Mouse (Mus musculus) kidney, postnatal 25 days (tissue): Measurements from ENCODE around the gene Wdfy3.
A peak's percentile ranks its signal among the peaks of the same experiment; 100 is the strongest.

Source experiments
- DNase-seq, 2 experiments: peaks; one replicate each; pipeline ENCODE4 v3.0.0; 2021; ENCODE audit warnings: mixed read lengths in 2 of 2

The Wdfy3 gene

DNA sequence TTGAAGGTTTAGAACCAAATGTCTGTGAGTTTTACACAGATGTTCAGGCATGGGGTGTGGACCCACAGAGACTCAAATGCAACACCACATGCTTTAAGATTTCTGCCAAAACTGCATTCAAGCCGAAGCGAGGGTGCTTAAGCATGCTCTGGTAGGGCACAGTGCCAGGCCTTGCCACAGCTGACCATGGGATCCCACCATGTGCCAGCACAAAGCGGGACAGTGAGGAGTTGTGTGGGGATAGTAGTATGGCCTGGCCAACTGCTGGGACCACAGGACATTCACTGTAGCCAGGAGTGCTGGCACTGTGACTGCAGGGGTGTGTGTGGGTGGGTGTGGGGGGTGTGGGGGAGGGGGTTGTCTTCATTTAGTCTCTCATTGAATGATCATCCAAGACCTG, 240.8 kb downstream of the Wdfy3 start:
- no peak for DNase-seq

DNA sequence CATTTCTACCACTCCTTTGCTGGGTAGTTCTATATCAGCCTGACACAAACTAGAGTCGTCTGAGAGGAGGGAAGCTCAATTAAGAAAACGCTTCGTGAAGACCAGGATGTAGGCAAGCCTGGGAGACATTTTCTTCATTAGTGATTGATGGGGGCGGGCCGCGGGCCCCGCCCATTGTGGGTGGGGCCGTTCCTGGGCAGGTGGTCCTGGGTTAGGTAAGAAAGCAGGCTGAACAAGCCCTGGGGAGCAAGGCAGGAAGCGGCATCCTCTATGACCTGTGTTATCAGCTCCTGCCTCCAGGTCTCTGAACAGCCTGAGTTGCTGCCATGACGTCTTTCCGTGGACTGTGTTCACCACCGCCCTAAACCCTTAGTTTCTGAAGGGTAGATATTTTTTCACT, 242.2 kb downstream of the Wdfy3 start:
- DNase-seq = no peak

DNA sequence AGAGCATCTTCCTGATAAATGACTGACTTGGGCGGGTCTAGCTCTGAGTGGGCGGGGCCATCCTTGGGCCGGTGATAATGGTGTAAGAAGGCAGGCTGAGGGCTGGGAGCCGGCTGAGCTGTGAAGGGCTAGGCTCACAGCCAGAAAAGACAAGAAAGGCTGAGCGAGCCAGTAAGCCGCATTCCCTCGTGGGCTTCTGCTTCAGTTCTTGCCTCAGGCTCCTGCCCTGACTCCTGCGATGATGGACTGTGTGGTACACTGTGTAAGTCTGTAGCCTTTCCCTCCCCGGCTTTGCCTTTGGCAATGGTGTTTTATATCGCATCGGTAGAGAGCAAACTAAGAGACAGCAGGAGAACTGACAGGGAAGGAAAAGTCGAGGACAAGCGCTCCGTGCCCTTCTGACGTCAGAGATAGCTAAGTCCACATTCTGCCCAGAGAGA, 243.2 kb downstream of the Wdfy3 start:
- DNase-seq = peak; percentile 73 to 79

DNA sequence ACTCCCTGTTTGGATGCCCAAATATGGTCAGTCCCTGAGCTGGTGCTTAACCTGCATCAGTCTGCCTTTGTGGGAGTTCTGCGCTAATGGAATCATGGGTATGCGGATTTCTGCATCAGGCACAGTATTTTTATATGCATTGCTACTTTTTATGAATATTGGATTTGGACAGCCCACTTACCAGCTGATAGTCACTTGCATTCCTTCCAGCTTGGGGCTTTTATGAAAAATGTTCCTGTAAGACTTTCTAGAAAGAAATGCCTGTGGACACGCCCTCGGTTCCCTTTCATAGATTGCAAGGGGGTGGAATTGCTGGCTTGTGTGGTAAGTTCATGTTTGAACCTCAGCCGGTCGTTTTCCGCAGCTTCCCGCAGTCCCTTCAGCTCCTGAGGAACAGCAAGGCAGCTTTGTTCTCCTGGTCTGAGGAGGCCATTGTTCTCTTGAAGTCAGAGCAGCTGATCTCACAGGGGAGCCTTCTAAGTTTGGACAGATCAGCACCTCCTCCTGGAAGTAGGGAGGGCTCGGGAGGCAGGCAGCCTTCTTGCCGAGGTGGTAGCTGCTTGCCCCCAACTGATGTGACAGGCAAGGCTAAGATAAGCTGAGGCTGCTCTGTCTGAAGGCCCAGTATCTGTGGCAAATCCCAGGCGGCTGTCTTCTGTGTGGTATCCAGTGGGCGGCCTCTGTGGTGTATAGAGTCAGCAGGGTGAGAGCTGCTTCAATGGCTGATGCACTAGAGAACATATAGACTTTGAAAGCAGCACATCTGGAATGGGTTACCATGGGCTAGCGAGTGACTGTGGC, 244.4 kb downstream of the Wdfy3 start:
- DNase-seq = no peak

DNA sequence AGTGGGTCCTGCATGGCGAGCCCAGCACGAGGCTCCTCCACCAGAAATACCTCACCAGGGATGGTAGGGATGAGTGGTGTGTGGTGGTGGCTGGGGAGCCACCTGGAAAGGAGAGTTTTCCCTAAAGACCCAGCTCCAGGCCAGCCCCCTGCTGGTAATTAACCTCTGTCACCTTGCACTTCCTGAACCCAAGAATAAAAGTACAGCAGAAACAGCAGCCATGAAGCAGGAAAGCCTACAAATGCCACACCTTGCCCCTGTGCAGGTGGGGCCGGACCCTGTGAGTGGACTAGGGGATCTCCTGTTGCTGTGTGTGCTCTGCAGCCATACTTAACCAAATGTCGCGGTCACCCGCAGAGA, 247.4 kb downstream of the Wdfy3 start:
- DNase-seq = no peak

DNA sequence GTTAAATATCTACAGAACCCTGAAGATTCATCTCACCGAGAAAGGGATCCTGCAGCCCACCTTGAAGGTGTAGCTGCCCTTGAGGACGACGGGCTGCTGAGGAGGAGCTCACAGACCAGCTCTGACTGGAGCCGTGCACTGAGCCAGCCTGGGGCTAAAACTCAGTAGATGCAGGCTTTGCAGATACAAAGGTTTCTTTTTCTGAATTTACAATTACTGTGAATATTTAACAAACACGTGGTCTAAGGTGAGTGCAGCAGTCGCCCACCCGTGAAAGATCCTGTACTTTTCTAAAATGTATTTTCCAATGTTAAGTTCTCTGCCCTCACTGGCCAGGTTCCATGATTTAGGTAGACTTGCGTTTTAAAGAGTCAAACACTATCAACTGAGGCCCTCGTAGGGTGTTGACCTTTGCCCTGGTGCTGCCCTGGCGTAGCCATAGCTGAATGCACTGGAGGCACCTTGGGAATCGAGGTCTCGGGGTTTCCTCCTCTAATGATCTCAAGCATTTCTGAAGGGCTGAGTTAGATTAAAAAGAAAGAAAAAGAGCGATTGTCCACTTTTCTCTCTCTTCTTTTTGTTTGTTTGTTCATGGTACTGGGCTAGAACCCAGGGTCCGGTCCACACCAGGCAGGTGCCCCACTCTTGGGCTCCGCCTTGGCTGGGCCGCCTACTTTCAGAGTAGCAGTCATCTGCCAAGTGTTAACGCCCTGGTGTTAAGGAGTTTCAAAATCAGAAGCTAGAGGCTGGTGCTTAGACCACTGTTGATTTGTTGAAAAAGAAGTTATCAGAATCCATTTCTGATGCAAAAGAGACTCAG, 248.0 kb downstream of the Wdfy3 start:
- peak; percentile 40 to 68 for DNase-seq

DNA sequence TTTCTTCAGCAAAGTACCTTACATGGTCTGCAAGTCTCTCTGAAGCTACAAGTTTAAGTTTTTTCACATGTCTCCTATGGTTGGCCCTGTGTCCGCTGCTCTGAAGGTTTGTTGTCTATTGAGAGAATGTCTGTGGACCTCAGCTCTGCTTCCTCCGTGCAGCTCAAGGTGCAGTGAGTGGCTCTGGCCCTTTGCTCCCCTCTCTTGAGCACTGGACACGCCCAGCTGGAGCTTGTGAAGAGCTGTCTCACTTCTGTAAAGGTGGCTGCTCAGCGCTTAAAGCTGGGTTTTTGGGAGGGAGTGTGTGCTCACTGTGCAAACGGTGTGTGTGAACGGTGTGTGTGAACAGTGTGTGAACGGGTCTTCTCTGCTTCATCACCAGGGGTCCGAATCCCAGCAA, 248.7 kb downstream of the Wdfy3 start:
- DNase-seq = peak; percentile 60 to 72

DNA sequence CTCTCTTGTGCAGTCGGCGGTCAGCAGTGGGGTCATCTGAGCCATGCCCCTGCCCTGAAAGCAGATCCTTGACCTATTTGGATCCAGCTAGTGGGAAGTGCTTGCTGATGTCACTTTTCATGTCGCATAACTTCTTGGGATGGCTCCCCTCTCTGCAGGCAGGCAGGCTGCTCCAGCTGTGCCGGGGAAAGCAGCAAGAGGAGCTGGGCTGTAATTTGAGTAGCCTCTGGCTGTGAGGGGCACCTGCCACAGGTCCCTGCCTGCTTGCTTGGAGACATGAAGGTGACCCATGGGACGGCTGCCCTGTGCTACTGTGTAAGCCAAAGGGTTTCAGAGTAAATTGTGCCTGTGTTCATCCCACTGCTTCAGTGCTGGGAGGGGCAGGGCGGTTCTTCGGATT, 249.9 kb downstream of the Wdfy3 start:
- peak in 1 of 2 experiments; percentile 44 for DNase-seq

DNA sequence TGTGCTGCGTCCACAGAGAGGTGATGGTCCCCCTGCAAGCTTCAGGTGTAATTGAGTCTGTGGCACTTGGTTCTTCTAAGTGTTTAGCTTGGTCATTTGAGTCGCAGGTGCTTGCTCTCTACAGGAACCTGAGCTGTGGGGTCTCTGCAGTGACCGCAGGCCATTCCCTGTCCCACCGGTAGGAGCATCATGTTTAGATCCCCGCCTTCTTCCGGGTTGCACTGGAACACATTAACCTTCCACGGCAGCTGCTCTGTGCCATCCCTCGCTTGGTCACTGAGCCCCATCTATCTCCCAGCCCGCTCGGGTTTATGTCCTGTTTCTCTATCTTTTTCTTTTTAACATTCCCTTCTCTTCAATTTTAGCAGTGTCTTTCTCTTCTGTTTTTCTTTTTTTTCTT, 250.5 kb downstream of the Wdfy3 start:
- no peak for DNase-seq

DNA sequence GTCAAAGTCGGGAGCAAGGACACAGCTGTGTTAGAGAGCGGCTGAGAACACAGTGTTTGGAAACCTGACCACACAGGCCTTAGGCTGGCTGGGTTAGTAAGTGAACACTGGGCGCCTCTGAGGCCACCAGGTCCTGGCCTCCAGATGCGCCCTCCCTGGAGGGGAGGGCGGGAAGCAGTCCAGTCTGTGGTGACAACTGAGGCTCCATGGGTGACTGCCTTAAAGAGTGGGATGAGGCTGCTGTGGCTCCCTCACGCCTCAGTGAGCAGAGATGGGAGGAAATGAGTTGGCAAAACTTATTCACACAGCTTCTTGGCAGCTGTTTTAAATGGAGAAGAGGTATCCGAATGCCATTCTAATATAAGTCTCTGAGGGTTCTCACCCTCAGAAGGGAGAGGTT, 252.9 kb downstream of the Wdfy3 start:
- DNase-seq = no peak

DNA sequence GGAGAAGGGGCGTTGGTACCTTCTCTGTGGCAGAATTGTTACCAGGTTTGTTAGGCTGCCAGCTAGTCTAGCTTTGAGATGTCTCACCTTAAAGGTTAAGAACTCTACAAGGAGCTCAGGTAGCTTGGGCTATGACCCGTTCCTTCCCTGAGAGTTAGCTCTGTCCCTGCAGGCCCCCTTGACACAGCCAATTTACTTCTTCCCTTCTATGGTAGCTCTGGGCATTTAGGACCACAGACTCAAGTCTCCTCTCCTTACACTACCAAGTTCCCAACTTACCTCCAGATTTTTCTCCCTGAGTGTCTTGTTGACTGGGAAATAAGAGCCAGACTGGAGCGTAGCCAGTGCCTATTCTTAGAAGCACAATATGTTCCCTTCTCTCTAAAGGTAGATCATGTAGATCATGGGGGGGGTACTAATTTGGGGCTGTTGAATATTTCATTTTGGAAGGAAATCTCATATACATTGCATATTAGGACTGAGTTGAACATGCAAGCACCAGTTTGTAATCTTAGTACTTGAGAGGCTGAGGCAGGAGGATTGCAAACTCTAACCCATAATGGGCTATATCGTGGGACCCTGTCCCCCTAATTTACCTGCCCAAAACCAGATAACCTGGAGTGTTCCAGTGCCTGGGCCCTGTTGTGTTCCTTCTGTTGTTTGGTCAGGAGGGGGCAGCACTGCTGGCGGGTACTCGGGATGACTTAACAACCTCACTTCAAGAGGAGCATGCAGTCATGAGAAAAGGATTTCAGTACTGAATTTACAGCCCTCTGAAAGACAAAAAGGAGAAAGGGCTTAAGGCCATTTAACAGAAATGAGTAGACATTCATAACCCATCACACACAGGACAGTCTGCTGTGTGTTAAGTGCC, 258.2 kb downstream of the Wdfy3 start:
- no peak for DNase-seq

DNA sequence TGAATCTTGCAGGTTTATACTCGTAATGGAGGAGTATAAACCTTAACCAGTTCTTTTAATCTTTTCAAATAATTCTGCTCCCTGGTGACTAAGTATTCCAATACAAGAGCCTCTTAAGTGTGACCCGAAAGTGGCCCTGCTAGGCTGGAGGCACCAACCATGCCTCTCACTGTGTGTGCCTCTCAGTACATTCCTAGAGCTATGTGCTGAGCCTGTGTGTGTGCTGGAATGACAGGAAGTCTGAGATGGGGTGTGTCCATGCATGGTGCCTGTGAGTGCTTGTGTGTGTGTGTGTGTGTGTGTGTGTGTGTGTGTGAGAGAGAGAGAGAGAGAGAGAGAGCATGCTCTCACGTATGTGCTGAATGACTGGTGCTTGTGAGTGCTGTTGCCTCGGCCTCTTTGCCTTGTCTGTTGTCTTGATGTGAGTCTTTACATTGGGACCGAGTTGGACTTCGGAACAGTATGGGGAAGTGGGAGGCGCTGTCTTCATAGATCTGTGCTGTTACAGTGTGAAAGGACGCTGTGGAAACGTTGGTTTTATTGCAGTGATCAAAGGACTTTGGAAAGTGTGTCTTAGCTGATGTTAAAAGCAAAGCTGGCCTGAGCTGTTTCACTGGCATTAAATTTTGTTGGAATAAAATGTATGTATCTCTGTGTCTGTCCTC, 267.2 kb downstream of the Wdfy3 start:
- DNase-seq = no peak

DNA sequence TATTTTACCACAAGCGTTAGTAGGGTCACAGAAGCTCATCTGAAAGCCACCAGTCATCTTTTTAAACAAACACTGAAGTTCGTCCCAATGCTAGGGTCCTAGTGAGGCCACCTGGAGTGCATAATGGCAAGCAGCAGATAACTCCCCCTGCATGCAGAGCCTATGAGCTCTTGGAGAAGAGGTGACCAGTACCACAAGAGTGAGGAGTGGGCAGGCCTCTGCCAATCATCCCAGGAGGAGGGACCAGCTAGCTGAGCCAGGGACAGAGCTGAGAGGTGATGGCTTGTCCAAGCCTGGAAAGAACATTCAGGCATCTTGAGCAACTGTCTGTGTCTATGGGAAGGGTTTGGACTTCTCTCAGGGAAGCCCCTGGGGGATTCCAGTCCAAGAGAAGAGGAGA, 267.8 kb downstream of the Wdfy3 start:
- DNase-seq = no peak

DNA sequence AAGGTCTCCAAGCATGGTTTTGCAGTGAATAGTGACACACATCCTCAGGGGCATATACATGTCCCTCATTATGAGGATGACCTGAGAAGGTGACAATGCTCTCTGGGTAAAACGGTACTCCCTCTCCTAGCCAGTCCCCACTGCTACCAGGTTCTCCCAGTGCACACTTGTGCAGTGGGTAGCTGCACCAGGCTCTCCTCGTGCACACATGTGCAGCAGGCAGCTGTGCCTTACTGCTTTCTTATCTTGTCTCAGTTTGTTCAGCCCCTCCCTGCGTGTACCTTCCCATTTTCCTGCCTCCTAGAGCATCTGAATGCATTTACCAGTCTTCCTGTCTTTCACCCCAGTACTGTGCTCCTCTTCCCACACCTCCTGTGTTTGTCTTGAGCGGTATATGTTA, 277.1 kb downstream of the Wdfy3 start:
- DNase-seq = no peak

DNA sequence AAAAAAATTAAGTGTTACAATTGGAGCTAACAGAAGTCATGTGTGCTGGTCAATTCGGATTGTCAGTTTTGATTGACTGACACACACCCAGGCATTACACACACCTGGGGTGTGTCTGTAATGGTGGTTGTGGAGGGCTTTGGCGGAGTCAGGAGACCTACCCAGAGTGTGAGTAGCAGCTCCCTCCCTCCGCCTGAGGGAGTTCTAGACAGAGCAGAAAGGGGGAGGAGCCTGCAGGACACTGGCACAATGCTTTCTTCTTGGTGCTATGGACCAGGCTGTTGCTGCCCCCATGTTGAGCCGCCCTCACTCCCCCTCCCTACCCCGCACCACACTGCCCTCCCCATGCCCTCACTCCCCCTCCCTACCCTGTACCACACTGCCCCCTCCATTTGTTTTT, 279.2 kb downstream of the Wdfy3 start:
- no peak for DNase-seq

DNA sequence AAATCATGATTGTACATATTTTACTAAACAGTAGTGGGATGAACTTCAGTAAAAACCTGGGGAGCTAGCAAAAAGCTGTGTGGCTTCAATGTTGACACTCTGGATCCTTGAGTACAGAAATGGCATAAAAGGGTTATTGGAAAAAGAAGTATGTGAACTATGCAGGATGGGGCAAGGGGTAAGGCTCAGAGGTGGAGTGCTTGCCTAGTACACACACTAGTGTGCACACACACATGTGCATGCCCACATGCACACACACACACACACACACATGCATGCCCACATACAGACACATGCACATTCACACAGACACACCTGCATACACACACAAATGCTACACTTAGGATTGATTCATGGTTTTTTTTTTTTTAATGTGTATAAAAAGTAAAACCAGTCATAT, 280.0 kb downstream of the Wdfy3 start:
- DNase-seq = no peak

DNA sequence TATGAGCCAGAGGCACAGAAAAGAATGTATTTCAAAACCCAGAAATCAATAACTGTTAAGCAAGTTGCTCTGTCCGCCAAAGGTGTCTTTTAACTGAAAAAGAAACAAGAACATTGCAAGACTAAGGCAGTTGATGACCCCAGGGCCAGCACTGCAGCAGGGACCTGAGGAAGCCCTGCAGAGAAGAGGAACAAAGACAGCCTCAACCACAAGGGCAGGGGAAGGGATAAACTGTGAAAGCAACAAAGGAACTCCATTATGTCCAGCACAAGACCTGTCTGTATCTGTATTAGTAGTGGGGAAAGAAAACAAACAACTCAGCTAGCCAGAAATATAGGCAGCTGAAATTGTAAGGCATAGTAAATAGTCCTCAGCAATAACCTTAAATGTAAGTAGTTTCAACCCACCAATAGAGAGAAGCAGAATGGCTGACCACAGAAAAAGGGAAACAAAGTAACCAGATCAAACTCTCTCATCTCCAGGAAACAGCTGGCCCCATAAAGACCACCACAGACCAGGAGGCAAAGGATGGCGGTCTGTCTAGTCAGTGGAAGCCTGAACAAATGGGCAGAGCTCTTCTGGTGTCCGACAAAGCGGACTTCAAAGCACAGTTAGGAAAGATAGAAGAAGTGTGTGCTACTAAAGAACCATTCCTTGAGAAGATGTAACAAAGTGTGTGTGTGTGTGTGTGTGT, 283.7 kb downstream of the Wdfy3 start:
- no peak for DNase-seq

DNA sequence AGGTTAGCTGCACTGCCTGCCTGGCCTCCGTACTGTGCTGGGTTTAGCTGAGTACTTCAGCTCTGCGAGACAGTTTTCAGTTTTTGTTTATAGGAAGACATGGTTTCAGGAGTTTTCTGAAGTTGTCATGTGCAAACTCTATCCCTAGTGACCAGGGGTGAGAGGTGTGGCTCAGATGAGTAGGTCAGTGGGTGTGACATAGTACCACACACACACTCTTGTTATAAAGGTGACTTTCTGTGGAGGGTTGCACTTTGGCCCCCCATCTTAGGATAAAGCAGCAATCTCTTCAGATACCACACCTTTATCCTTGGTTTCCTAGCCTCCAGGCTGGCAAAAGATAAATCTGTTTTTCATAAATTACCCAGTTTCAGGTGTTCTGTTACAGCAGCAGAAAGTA, 284.9 kb downstream of the Wdfy3 start:
- DNase-seq = no peak

DNA sequence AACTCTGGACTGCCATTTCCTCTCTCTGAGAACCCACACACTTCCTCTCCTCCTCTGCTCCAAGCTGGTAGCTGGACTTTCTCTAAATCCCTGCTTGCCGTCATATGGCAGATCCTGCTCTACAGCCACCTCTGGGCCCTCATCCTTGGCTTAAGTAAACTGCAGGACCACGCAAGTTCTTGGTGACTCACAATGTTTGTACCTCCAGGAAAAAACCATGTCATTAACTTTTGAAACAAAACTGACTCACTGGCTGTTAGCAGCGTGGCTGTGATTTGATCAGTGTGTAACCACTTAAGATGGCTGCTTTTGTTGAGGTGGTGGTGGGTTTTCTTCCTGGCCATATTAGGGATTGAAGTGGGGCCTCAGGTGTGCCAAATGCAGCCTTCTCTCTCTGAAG, 285.4 kb downstream of the Wdfy3 start:
- no peak for DNase-seq
